Mouse (Mus musculus): ENCODE data around the gene 1700011M02Rik. TPM values are rescaled to one million over a fixed set of nuclear protein-coding genes. Genes with fewer than 3 reads are reported as not detected.
"Not testable (repeated sequence)": the region's sequence is repeated elsewhere in the genome, so short reads cannot be mapped to it uniquely, and the experiment has no call there.

The 1700011M02Rik gene
- total RNA-seq (2021) (not detected), polyA plus RNA-seq (2012; rRNA removed) (not detected in 2 replicates)
- long read RNA-seq = 0 reads

DNA sequence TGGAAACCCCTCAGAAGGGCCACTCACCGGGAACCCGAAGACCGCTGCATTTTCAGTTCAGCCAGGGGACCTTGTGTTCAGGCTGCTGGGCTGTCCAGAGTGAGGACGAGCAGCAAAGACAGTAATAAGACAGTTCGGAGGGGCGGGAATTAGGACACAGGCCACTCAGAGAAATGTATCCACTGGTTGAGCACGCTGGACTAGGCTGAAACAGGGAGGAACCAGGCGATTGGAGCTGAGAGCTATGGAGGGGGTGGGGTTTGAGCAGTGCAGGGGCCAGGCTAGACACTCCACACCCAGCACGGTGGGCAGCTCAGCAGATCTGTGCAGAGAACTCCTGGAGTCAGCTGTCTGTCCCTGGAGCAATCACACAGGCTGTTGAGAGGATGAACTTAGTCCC, at the start of gene 1700011M02Rik, which contains the start of gene Dmrtc1a:
TSS of gene 1700011M02Rik (plus strand) at position 319 of the 400 bp plus-strand sequence.
TSS of gene Dmrtc1a (minus strand) at position 101 of the 400 bp plus-strand sequence.
- H3K27me3 ChIP-seq (ENCODE audit: control insufficient read depth, insufficient read depth, low read length); H3K4me3 ChIP-seq; DNase-seq; intact Hi-C loops (cut with DNase I); H3K79me2 ChIP-seq (replicated peaks; ENCODE audit: control insufficient read depth, insufficient read depth, low read length); H3K27ac ChIP-seq; H3K4me1 ChIP-seq (ENCODE audit: control insufficient read depth, insufficient read depth, low read length); H3K9ac ChIP-seq (ENCODE audit: low read depth, low read length); H3K36me3 ChIP-seq (ENCODE audit: control insufficient read depth, insufficient read depth, low read length): not testable (repeated sequence)
- 80% methylated on average over 8 of the region's 9 CpGs for WGBS

DNA sequence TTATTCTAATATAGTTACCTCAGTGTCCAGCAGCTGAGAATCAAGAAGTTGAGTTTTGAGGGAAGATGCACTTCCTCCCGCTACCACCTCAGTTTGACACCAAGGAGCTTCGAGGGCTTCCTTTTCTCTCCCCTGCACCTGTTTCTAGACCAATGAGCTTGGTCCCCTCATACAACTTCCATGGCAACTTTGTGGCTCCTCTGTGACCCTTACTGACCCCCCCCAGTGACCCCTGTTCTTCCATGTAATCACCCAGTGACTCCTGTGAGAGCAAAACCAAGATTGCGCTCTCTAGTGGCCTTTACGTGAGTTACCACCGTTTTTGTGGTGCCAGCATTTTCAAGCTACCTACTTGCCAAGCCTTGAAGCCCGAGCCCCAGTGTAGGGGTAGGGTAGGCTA, 40.8 kb upstream of the 1700011M02Rik start, which contains the start of gene 1700031F05Rik:
TSS of gene 1700031F05Rik (minus strand) at position 101 of the 400 bp plus-strand sequence.
- no peaks in the 10 kb centered on the region for H3K27me3 ChIP-seq (ENCODE audit: control insufficient read depth, insufficient read depth, low read length)
- no peak for TF ChIP-seq POLR2A (IDR thresholded peaks at IDR 0.05; ENCODE audit: insufficient read depth, low read depth, low read length)
- no peak for TF ChIP-seq CTCF (IDR thresholded peaks at IDR 0.05)
- no peak for TF ChIP-seq EP300 (IDR thresholded peaks at IDR 0.05; ENCODE audit: insufficient read depth, low read depth, low read length)
- no peak within 1 kb of the TSS for H3K27ac ChIP-seq
- no peaks in the 10 kb centered on the region for H3K36me3 ChIP-seq (ENCODE audit: control insufficient read depth, insufficient read depth, low read length)
- H3K4me3 ChIP-seq = no peak within 1 kb of the TSS
- 83% methylated on average over 6 of the region's 6 CpGs for WGBS
- H3K79me2 ChIP-seq (replicated peaks; ENCODE audit: control insufficient read depth, insufficient read depth, low read length) = no peaks in the 10 kb centered on the region
- intact Hi-C loops (cut with DNase I) = no loop called here
- no peak within 1 kb of the TSS for H3K9ac ChIP-seq (ENCODE audit: low read depth, low read length)
- no peaks in the 10 kb centered on the region for H3K4me1 ChIP-seq (ENCODE audit: control insufficient read depth, insufficient read depth, low read length)
- no peak for DNase-seq

DNA sequence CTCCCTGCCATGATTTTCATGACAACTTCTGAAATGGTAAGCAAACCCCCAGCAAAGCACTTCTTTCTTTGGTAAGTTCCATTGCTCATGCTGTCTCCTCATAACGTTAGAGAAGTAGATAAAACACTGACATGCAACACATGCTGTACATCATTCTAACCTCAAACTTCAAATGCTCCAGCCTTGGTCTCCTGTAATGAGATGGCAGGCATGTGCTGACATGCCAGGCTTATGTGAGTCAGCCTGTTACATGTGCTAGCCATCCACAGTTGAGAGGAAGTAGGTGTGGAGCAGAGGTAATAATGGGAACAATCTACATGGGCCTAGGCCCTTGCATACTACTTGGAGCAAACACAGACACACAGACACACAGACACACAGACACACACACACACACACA, 6.1 kb downstream of the 1700011M02Rik start:
- H3K4me1 ChIP-seq (ENCODE audit: control insufficient read depth, insufficient read depth, low read length); intact Hi-C loops (cut with DNase I); H3K27ac ChIP-seq; H3K79me2 ChIP-seq (replicated peaks; ENCODE audit: control insufficient read depth, insufficient read depth, low read length); DNase-seq; H3K36me3 ChIP-seq (ENCODE audit: control insufficient read depth, insufficient read depth, low read length); H3K4me3 ChIP-seq; H3K27me3 ChIP-seq (ENCODE audit: control insufficient read depth, insufficient read depth, low read length); H3K9ac ChIP-seq (ENCODE audit: low read depth, low read length): not testable (repeated sequence)
- WGBS = 65% methylated on average over 1 of the region's 1 CpGs

DNA sequence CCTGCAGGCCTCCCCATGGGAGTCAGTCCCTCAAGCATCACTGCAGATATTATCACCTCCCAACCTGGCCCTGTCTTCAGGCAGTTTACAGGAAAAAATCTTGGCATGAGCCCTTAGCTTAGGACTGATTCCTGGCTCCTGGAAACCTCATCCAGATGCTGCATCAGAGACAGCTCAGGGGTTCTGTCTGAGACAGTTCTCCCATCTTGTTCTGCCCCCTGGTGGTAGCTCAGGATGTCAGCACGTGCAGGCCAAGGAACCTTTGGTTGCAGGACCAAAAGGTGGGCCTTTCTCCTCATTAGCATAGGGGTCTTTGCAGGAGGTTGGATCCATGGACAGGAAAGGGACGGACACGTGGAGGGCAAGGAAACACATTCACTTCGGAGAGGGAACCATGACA, 18.0 kb downstream of the 1700011M02Rik start:
- 30% methylated on average over 4 of the region's 4 CpGs for WGBS
- H3K4me3 ChIP-seq; intact Hi-C loops (cut with DNase I); H3K27ac ChIP-seq; H3K4me1 ChIP-seq (ENCODE audit: control insufficient read depth, insufficient read depth, low read length); H3K79me2 ChIP-seq (replicated peaks; ENCODE audit: control insufficient read depth, insufficient read depth, low read length); H3K36me3 ChIP-seq (ENCODE audit: control insufficient read depth, insufficient read depth, low read length); H3K27me3 ChIP-seq (ENCODE audit: control insufficient read depth, insufficient read depth, low read length); H3K9ac ChIP-seq (ENCODE audit: low read depth, low read length); DNase-seq: not testable (repeated sequence)
- peak; percentile 51 for TF ChIP-seq CTCF (IDR thresholded peaks at IDR 0.05)

DNA sequence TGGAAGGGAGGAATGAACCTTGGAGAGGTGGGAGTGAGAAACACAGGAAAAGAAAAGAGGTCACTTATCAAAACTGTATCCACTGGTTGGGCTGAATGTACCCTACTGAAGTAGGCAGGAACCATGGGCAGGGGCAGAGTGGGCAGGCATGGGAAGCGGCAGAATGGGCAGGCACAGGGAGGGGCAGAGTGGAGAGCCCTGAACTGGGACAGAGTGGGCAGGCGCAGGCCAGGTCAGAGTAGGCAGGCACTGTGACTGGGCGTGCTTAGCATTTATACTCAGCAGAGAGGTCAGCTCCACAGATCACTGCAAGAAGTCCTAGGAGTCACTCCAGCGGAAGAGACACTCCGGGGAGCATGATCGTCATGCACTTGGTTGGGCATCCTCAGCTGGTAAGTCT, 19.4 kb downstream of the 1700011M02Rik start, which contains the start of gene 1700018G05Rik:
TSS of gene 1700018G05Rik (plus strand) at position 301 of the 400 bp plus-strand sequence.
- intact Hi-C loops (cut with DNase I); H3K27me3 ChIP-seq (ENCODE audit: control insufficient read depth, insufficient read depth, low read length); H3K27ac ChIP-seq; H3K9ac ChIP-seq (ENCODE audit: low read depth, low read length); DNase-seq; H3K4me3 ChIP-seq; H3K4me1 ChIP-seq (ENCODE audit: control insufficient read depth, insufficient read depth, low read length); H3K79me2 ChIP-seq (replicated peaks; ENCODE audit: control insufficient read depth, insufficient read depth, low read length); H3K36me3 ChIP-seq (ENCODE audit: control insufficient read depth, insufficient read depth, low read length): not testable (repeated sequence)
- 81% methylated on average over 6 of the region's 6 CpGs for WGBS

DNA sequence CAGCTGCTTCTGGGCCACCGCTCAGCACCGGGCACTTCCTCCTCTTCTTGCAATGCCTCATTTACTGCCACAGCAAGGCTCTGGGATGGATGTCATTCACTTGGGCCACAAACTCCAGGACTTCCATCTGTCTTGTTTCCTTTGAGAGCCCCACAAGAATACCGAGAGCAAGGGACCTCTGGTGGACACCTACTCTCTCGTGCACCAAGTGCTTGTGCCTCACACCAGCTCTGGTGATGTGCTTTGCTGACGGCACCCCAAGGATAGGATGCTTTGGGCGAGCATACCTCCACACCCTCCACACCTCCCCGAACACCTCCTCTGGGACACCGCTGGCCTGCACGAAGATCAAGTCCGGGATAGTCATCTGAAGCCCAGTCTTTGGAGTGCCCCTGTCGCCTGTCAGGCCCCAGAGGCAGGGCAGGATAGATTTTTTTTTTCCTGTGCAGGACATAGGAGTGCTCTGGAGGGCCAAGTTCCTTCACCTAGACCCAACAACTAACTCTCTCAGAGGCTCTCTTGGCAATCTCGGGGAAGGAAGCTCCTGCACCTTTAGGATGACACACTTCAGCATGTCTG, 24.4 kb downstream of the 1700011M02Rik start:
- no peak overlapping the region for H3K4me3 ChIP-seq
- no peaks in the 10 kb centered on the region for H3K4me1 ChIP-seq (ENCODE audit: control insufficient read depth, insufficient read depth, low read length)
- H3K9ac ChIP-seq (ENCODE audit: low read depth, low read length) = no peak overlapping the region
- H3K36me3 ChIP-seq (ENCODE audit: control insufficient read depth, insufficient read depth, low read length) = no peaks in the 10 kb centered on the region
- TF ChIP-seq POLR2A (IDR thresholded peaks at IDR 0.05; ENCODE audit: insufficient read depth, low read depth, low read length) (no peak), CTCF (IDR thresholded peaks at IDR 0.05) (no peak), EP300 (IDR thresholded peaks at IDR 0.05; ENCODE audit: insufficient read depth, low read depth, low read length) (no peak)
- H3K27me3 ChIP-seq (ENCODE audit: control insufficient read depth, insufficient read depth, low read length) = no peaks in the 10 kb centered on the region
- DNase-seq = no peak
- intact Hi-C loops (cut with DNase I) = no loop called here
- no peaks in the 10 kb centered on the region for H3K79me2 ChIP-seq (replicated peaks; ENCODE audit: control insufficient read depth, insufficient read depth, low read length)
- whole genome bisulfite sequencing = 58% methylated on average over 12 of the region's 12 CpGs
- H3K27ac ChIP-seq = no peak overlapping the region

Measured in heart, adult 2 months (tissue).